Mouse (Mus musculus): ENCODE measurements around the gene Shank3. TPM values are rescaled to one million over a fixed set of nuclear protein-coding genes. Genes with fewer than 3 reads are reported as not detected.

Shank3 gene
- polyA plus RNA-seq, 1 experiment: 8.2 TPM

DNA sequence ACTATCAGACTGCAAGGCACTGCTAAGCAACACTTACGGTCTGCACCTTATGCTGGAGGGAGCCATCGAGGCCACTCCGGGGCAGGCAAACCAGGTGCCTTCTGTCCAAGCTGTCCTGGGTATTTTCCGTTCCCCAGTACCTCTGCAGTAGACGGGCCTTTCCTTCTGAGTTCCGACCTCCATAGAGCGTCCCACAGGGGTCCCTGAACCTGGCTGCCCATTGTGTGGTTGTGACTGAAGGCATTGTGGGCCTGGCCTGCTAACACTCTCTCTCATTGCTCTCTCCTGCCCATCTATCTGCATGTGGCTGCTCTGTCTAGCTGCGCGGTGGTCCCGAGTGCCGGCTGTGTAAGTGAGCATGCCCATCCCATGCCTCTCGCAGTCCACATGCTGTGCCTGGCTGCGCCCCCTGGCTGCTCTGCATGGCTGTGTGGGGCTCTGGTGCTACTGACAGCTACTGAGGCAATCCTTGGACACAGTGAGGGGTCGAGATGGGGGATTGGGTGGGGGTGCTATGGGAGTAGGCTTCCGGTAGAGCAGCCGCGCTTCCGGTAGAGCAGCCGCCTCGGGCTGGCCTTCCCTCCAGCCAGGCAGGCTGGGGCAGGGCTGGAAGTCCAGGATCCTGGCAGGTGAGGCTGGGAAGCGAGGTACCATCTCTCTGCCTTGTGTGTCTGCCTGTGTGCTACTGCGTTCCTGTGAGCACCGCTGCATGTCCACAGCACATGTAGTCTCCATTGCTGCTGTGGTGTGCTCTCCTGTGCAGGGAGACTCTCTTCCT lies 57.2 kb downstream of the Shank3 start:
- Histone ChIP-seq H3K4me3 (ENCODE audit: control insufficient read depth, insufficient read depth, low read length) (no peak overlapping the region), H3K4me1 (replicated peaks; ENCODE audit: control insufficient read depth, insufficient read depth, low read length) (no peaks in the 10 kb centered on the region)
- 92% methylated on average over 23 of the region's 23 CpGs for WGBS

DNA sequence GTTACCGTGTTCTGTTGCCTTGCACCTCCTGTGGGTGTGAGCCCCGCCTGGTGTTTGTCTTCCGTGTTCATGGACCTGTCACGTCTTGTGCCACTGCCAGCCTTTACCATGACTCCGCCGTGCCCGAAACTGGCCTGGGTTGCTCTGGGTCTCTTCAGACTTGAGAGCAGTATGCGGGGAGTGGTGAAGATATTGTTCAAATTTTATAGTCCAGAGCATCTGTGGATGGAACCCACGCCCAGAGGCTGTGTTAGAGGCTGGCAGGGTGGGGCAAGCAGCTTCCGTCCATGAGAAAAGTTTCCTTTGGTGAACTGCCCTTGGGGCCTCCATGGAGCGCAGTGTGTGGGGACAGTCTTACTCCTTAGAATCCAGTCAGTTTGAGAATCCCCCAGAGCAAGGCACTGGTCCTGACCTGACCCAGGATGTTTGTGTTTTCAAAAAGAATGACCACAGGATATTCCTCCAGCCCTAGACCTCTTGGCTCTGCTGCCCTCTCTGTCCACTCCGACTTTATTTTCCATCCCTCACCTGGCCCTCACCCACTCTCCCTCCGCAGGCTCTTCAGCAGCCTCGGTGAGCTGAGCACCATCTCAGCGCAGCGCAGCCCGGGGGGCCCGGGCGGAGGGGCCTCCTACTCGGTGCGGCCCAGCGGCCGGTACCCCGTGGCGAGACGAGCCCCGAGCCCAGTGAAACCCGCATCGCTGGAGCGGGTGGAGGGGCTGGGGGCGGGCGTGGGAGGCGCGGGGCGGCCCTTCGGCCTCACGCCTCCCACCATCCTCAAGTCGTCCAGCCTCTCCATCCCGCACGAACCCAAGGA lies 58.0 kb downstream of the Shank3 start:
- TF ChIP-seq POLR2A (IDR thresholded peaks at IDR 0.05; ENCODE audit: control insufficient read depth, extremely low read depth, insufficient read depth, low read length, poor library complexity) (no peak), CTCF (IDR thresholded peaks at IDR 0.05; ENCODE audit: borderline replicate concordance, control insufficient read depth, extremely low read depth, insufficient read depth, low read length, poor library complexity) (no peak)
- no peaks in the 10 kb centered on the region for H3K27me3 ChIP-seq (ENCODE audit: control insufficient read depth, insufficient read depth, low read length)
- no peaks in the 10 kb centered on the region for H3K36me3 ChIP-seq (ENCODE audit: control insufficient read depth, insufficient read depth, low read length)
- WGBS: 93% methylated on average over 40 of the region's 40 CpGs
- no peak overlapping the region for H3K4me3 ChIP-seq (ENCODE audit: control insufficient read depth, insufficient read depth, low read length)
- DNase-seq: no peak
- H3K4me1 ChIP-seq (replicated peaks; ENCODE audit: control insufficient read depth, insufficient read depth, low read length): no peaks in the 10 kb centered on the region
- H3K27ac ChIP-seq (ENCODE audit: control insufficient read depth, insufficient read depth, low read length): no peak overlapping the region

More for the DNA sequence above, 57.2 kb downstream of the Shank3 start:
- no peak for DNase-seq
- no peak overlapping the region for H3K27ac ChIP-seq (ENCODE audit: control insufficient read depth, insufficient read depth, low read length)
- TF ChIP-seq CTCF (IDR thresholded peaks at IDR 0.05; ENCODE audit: borderline replicate concordance, control insufficient read depth, extremely low read depth, insufficient read depth, low read length, poor library complexity) (no peak), POLR2A (IDR thresholded peaks at IDR 0.05; ENCODE audit: control insufficient read depth, extremely low read depth, insufficient read depth, low read length, poor library complexity) (no peak)
- no peaks in the 10 kb centered on the region for H3K27me3 ChIP-seq (ENCODE audit: control insufficient read depth, insufficient read depth, low read length)
- H3K36me3 ChIP-seq (ENCODE audit: control insufficient read depth, insufficient read depth, low read length): no peaks in the 10 kb centered on the region

DNA sequence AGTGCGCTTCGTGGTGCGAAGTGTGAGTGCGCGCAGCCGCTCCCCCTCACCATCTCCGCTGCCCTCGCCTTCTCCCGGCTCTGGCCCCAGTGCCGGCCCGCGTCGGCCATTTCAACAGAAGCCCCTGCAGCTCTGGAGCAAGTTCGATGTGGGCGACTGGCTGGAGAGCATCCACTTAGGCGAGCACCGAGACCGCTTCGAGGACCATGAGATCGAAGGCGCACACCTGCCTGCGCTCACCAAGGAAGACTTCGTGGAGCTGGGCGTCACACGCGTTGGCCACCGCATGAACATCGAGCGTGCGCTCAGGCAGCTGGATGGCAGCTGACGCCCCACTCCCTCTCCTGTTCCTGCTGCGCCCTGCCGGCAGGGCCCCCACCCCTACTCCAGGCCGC lies 58.6 kb downstream of the Shank3 start:
- Histone ChIP-seq H3K27me3 (ENCODE audit: control insufficient read depth, insufficient read depth, low read length) (no peaks in the 10 kb centered on the region), H3K36me3 (ENCODE audit: control insufficient read depth, insufficient read depth, low read length) (no peaks in the 10 kb centered on the region), H3K4me1 (replicated peaks; ENCODE audit: control insufficient read depth, insufficient read depth, low read length) (no peaks in the 10 kb centered on the region), H3K27ac (ENCODE audit: control insufficient read depth, insufficient read depth, low read length) (no peak overlapping the region), H3K4me3 (ENCODE audit: control insufficient read depth, insufficient read depth, low read length) (no peak overlapping the region)
- DNase-seq: no peak
- 93% methylated on average over 34 of the region's 34 CpGs for WGBS
- no peak for TF ChIP-seq CTCF (IDR thresholded peaks at IDR 0.05; ENCODE audit: borderline replicate concordance, control insufficient read depth, extremely low read depth, insufficient read depth, low read length, poor library complexity)
- no peak for TF ChIP-seq POLR2A (IDR thresholded peaks at IDR 0.05; ENCODE audit: control insufficient read depth, extremely low read depth, insufficient read depth, low read length, poor library complexity)

DNA sequence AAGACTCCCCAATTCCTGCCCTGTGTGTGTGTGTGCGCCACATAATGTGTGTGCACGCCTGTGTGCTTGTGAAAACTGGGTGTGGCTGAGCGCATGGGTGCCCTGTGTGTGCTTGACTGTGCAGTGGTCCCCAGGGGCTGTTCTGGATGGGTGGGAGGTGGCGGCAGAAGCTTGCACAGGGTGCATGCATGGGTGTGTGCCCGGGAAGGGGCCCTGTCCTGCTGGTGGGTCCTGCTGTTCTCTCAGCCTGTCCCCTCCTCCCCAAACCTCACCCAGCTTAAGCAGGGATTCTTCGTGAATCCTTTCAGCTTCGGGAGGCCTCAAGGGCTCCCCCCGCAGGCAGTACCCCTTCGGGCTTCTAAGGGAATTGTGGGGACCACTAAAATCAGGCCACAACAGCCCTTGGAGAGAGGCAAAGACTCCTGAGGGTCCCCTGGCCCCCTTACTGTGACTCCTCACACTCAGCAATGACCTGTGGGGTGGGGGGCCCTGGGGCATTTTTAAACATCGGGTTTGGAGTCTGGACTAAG lies 59.8 kb downstream of the Shank3 start:
- Histone ChIP-seq H3K27ac (ENCODE audit: control insufficient read depth, insufficient read depth, low read length) (no peak overlapping the region), H3K27me3 (ENCODE audit: control insufficient read depth, insufficient read depth, low read length) (no peaks in the 10 kb centered on the region), H3K4me3 (ENCODE audit: control insufficient read depth, insufficient read depth, low read length) (no peak overlapping the region), H3K4me1 (replicated peaks; ENCODE audit: control insufficient read depth, insufficient read depth, low read length) (no peaks in the 10 kb centered on the region), H3K36me3 (ENCODE audit: control insufficient read depth, insufficient read depth, low read length) (no peaks in the 10 kb centered on the region)
- TF ChIP-seq POLR2A (IDR thresholded peaks at IDR 0.05; ENCODE audit: control insufficient read depth, extremely low read depth, insufficient read depth, low read length, poor library complexity): no peak
- DNase-seq: no peak
- WGBS: 90% methylated on average over 10 of the region's 10 CpGs

DNA sequence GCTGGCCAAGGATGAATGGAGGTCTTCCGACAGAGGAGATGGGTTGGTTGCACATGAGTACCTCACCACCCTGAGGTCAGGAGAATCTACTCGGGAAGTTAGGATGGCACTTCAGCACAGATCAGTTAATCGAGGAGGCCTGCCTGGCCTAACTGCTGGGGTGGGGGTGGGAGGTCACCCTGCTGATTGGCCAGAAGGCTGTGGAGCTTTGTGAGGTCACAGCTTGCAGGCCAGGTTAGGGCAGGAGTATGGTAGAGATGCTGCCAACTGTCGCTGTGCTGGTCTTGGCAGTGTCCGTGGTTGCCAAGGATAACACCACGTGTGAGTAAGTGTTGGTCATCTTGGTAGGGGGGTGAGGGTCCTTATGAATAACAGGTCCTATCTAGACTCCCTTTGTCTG lies 68.7 kb downstream of the Shank3 start, which contains the start of gene Acr:
TSS of gene Acr (plus strand) at position 213 of the 400 bp plus-strand sequence.
- Histone ChIP-seq H3K4me1 (replicated peaks; ENCODE audit: control insufficient read depth, insufficient read depth, low read length) (no peaks in the 10 kb centered on the region), H3K4me3 (ENCODE audit: control insufficient read depth, insufficient read depth, low read length) (no peak within 1 kb of the TSS), H3K27me3 (ENCODE audit: control insufficient read depth, insufficient read depth, low read length) (no peaks in the 10 kb centered on the region), H3K36me3 (ENCODE audit: control insufficient read depth, insufficient read depth, low read length) (no peaks in the 10 kb centered on the region), H3K27ac (ENCODE audit: control insufficient read depth, insufficient read depth, low read length) (no peak within 1 kb of the TSS)
- DNase-seq: no peak
- TF ChIP-seq POLR2A (IDR thresholded peaks at IDR 0.05; ENCODE audit: control insufficient read depth, extremely low read depth, insufficient read depth, low read length, poor library complexity) (no peak), CTCF (IDR thresholded peaks at IDR 0.05; ENCODE audit: borderline replicate concordance, control insufficient read depth, extremely low read depth, insufficient read depth, low read length, poor library complexity) (no peak)
- 94% methylated on average over 6 of the region's 6 CpGs for WGBS

DNA sequence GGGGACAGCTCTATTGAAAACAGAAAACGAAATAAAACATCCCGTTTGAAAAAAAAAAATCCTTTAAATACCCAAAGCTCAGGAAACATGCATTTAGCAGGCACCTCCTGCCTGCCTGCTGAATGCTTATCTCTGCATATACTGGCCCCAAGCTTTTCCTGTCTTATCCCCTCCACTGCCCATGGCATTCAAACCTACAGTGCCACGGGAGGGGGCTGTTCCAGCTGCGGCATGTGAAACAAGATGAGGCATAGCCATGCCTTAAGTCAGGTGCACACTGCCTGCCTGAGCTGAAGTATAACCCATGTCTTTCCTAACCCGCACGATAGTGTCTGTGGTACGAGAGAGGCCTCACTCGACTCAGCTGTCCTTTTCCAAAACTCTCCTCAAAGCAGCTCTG lies 72.7 kb downstream of the Shank3 start:
- no peak for DNase-seq
- H3K4me1 ChIP-seq (replicated peaks; ENCODE audit: control insufficient read depth, insufficient read depth, low read length): no peaks in the 10 kb centered on the region
- H3K27me3 ChIP-seq (ENCODE audit: control insufficient read depth, insufficient read depth, low read length): no peaks in the 10 kb centered on the region
- WGBS: 32% methylated on average over 8 of the region's 8 CpGs
- no peak overlapping the region for H3K27ac ChIP-seq (ENCODE audit: control insufficient read depth, insufficient read depth, low read length)
- no peak overlapping the region for H3K4me3 ChIP-seq (ENCODE audit: control insufficient read depth, insufficient read depth, low read length)
- no peaks in the 10 kb centered on the region for H3K36me3 ChIP-seq (ENCODE audit: control insufficient read depth, insufficient read depth, low read length)
- TF ChIP-seq POLR2A (IDR thresholded peaks at IDR 0.05; ENCODE audit: control insufficient read depth, extremely low read depth, insufficient read depth, low read length, poor library complexity): no peak
- no peak for TF ChIP-seq CTCF (IDR thresholded peaks at IDR 0.05; ENCODE audit: borderline replicate concordance, control insufficient read depth, extremely low read depth, insufficient read depth, low read length, poor library complexity)
